Mouse (Mus musculus): Measurements from ENCODE around the gene Hoxc12. TPM values are rescaled to one million over a fixed set of nuclear protein-coding genes. Genes with fewer than 3 reads are reported as not detected.

Hoxc12 gene
- not detected for polyA plus RNA-seq (2014; fragmentation: Illumina TruSeq; extraction: RNeasy Lipid Tissue Mini Kit (QIAGEN cat#74804); ENCODE audit: low read depth, low replicate concordance)

GRCm38 (mm10) chr15:102936279-102936972 is at the start of gene Hoxc12:
Hoxc12 (plus strand) TSS chr15:102936757.

GRCm38 (mm10) chr15:102921053-102922011 is 15.2 kb upstream of the Hoxc12 start, which contains the start of gene Hoxc13:
Hoxc13 (plus strand) TSS chr15:102921103.

GRCm38 (mm10) chr15:102954192-102955006 is 17.8 kb downstream of the Hoxc12 start, which contains the start of gene Hoxc11:
Hoxc11 (plus strand) TSS chr15:102954427.

GRCm38 (mm10) chr15:102966776-102967311 is 30.3 kb downstream of the Hoxc12 start, which contains the start of gene Hoxc10:
Hoxc10 (plus strand) TSS chr15:102966796.

GRCm38 (mm10) chr15:102967312-102967510 is 30.7 kb downstream of the Hoxc12 start, which contains the start of gene Hoxc5:
Hoxc5 (plus strand) TSS chr15:102967443.

GRCm38 (mm10) chr15:102976171-102976570 is 39.6 kb downstream of the Hoxc12 start, which contains the start of gene Hoxc9:
Hoxc9 (plus strand) TSS chr15:102976439.

Other genes with a start within 250 kb of the Hoxc12 start
- gene Calcoco1, start 214.6 kb upstream of the Hoxc12 start, polyA plus RNA-seq (2014; fragmentation: Illumina TruSeq; extraction: RNeasy Lipid Tissue Mini Kit (QIAGEN cat#74804); ENCODE audit: low read depth, low replicate concordance), result 23.1 TPM
- not detected for gene Hoxc13, start 15.7 kb upstream of the Hoxc12 start, polyA plus RNA-seq (2014; fragmentation: Illumina TruSeq; extraction: RNeasy Lipid Tissue Mini Kit (QIAGEN cat#74804); ENCODE audit: low read depth, low replicate concordance)
- gene Hoxc11, start 17.7 kb downstream of the Hoxc12 start, polyA plus RNA-seq (2014; fragmentation: Illumina TruSeq; extraction: RNeasy Lipid Tissue Mini Kit (QIAGEN cat#74804); ENCODE audit: low read depth, low replicate concordance), result not detected
- gene Hoxc10, start 30.0 kb downstream of the Hoxc12 start, polyA plus RNA-seq (2014; fragmentation: Illumina TruSeq; extraction: RNeasy Lipid Tissue Mini Kit (QIAGEN cat#74804); ENCODE audit: low read depth, low replicate concordance), result 0.35 TPM
- 0.39 TPM for gene Hoxc5, start 30.7 kb downstream of the Hoxc12 start, polyA plus RNA-seq (2014; fragmentation: Illumina TruSeq; extraction: RNeasy Lipid Tissue Mini Kit (QIAGEN cat#74804); ENCODE audit: low read depth, low replicate concordance)
- 1.0 TPM for gene Hoxc9, start 39.7 kb downstream of the Hoxc12 start, polyA plus RNA-seq (2014; fragmentation: Illumina TruSeq; extraction: RNeasy Lipid Tissue Mini Kit (QIAGEN cat#74804); ENCODE audit: low read depth, low replicate concordance)
- 1.8 TPM for gene Hoxc8, start 53.9 kb downstream of the Hoxc12 start, polyA plus RNA-seq (2014; fragmentation: Illumina TruSeq; extraction: RNeasy Lipid Tissue Mini Kit (QIAGEN cat#74804); ENCODE audit: low read depth, low replicate concordance)
- gene Hoxc6, start 61.5 kb downstream of the Hoxc12 start, polyA plus RNA-seq (2014; fragmentation: Illumina TruSeq; extraction: RNeasy Lipid Tissue Mini Kit (QIAGEN cat#74804); ENCODE audit: low read depth, low replicate concordance), result 1.1 TPM
- 0.34 TPM for gene Hoxc4, start 82.2 kb downstream of the Hoxc12 start, polyA plus RNA-seq (2014; fragmentation: Illumina TruSeq; extraction: RNeasy Lipid Tissue Mini Kit (QIAGEN cat#74804); ENCODE audit: low read depth, low replicate concordance)
- gene Smug1, start 230.3 kb downstream of the Hoxc12 start, polyA plus RNA-seq (2014; fragmentation: Illumina TruSeq; extraction: RNeasy Lipid Tissue Mini Kit (QIAGEN cat#74804); ENCODE audit: low read depth, low replicate concordance), result 2.7 TPM